ENCODE assay signal across 8 mouse cellular contexts in the genomic region with DNA sequence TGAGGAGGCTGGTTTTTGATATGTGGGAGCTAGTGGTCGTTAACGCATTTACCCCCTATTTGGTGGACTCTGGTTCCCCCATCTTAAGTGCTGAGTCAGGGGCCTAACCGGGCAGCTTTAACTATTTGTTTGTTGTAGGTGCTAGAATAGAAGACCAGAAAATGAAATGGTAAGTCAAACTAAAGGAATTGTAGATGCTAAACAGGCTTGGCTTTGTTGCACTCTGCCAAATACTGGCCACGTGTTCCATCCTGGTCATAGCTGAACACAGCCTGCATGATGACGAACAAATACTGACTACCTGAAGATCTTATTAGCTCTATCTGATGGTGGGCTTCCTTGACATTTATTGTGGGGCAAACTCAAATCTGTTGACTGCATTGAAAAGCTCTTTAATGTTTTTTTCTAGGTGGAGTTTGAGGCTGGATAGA. TPM values are rescaled to one million over a fixed set of nuclear protein-coding genes. Genes with fewer than 3 reads are reported as not detected.
DNase-seq lines count a peak whose midpoint lies in the region.

No protein-coding gene starts in this region.

- no peaks in the 10 kb centered on the region for H3K27me3 ChIP-seq in hindbrain, embryonic 10.5 days (ENCODE audit: insufficient read depth, poor library complexity, severe bottlenecking)

- WGBS in hindbrain, embryonic 10.5 days = under 1% methylated on average over 5 of the region's 5 CpGs

- peak overlapping the region; percentile 87 for H3K4me3 ChIP-seq in hindbrain, embryonic 10.5 days

- H3K4me1 ChIP-seq in hindbrain, embryonic 10.5 days (replicated peaks) = peaks cover 25% of the 10 kb centered on the region

- H3K9me3 ChIP-seq in hindbrain, embryonic 10.5 days = no peaks in the 10 kb centered on the region

- peaks cover 54% of the 10 kb centered on the region for H3K36me3 ChIP-seq in hindbrain, embryonic 10.5 days

- peak; percentile 27 for DNase-seq in cerebellum, adult 9-10 months
- no peak for DNase-seq in cerebellum, adult 8-10 months
- DNase-seq in thymus, postnatal 25 days = peak; percentile 15
- DNase-seq in thymus, postnatal 36 days = no peak
- DNase-seq in hindbrain, embryonic 10.5 days (ENCODE audit: low spot score) = peak; percentile 39
- peak; percentile 34 for DNase-seq in mesoderm, embryonic 11.5 days (ENCODE audit: low read depth, low spot score)
- no peak for DNase-seq in left cerebral cortex, adult 18-20 months (ENCODE audit: low spot score in 2 of 2)
- no peak for DNase-seq in left cerebral cortex, postnatal 36 days (ENCODE audit: low spot score in 2 of 2)

- intact Hi-C loops in left cerebral cortex, postnatal 36 days (cut with DNase I) = no loop called here

- peak overlapping the region; percentile 96 for H3K27ac ChIP-seq in hindbrain, embryonic 10.5 days

RNA-seq across cellular contexts. Expression of a gene that starts 1.8 kb away (rescaled TPM):
- polyA plus RNA-seq in hindbrain, embryonic 10.5 days (2016; fragmentation: Nextera tagmentation; extraction: Ambion mirVana) = 7.4 and 7.9 TPM in 2 replicates
- 10 to 100 TPM; 15.0 to 21.3 TPM for total RNA-seq in left cerebral cortex, adult 18-20 months (2021)
- total RNA-seq in left cerebral cortex, postnatal 36 days (2021) = 10 to 100 TPM; 17.9 to 19.4 TPM

RNA-seq across cellular contexts. Expression of a gene that starts 34.0 kb away (rescaled TPM):
- polyA plus RNA-seq in hindbrain, embryonic 10.5 days (2016; fragmentation: Nextera tagmentation; extraction: Ambion mirVana) = 48.2 and 65.0 TPM in 2 replicates
- total RNA-seq in left cerebral cortex, adult 18-20 months (2021) = 10 to 100 TPM; 20.0 to 20.4 TPM
- 10 to 100 TPM; 23.3 to 27.6 TPM for total RNA-seq in left cerebral cortex, postnatal 36 days (2021)

RNA-seq across cellular contexts. Expression of a gene that starts 34.1 kb away (rescaled TPM):
- 33.0 and 39.9 TPM in 2 replicates for polyA plus RNA-seq in hindbrain, embryonic 10.5 days (2016; fragmentation: Nextera tagmentation; extraction: Ambion mirVana)
- 1 to 10 TPM; 1.6 to 2.1 TPM for total RNA-seq in left cerebral cortex, adult 18-20 months (2021)
- 1 to 10 TPM; 1.1 to 1.8 TPM for total RNA-seq in left cerebral cortex, postnatal 36 days (2021)

RNA-seq across cellular contexts. Expression of a gene that starts 58.0 kb away (rescaled TPM):
- polyA plus RNA-seq in hindbrain, embryonic 10.5 days (2016; fragmentation: Nextera tagmentation; extraction: Ambion mirVana) = 1.4 and 1.9 TPM in 2 replicates
- under 1 TPM; 0.19 to 0.21 TPM for total RNA-seq in left cerebral cortex, adult 18-20 months (2021)
- total RNA-seq in left cerebral cortex, postnatal 36 days (2021) = under 1 TPM; 0.12 to 0.50 TPM

Comparison
In these comparisons a context has a peak if more than half of its experiments do, and no peak if none do; other contexts are left out.
1. DNase-seq: peak in cerebellum, adult 9-10 months (single experiment), thymus, postnatal 25 days (single experiment), hindbrain, embryonic 10.5 days (single experiment) and mesoderm, embryonic 11.5 days (single experiment); none in cerebellum, adult 8-10 months (single experiment), thymus, postnatal 36 days (0 of 2), left cerebral cortex, adult 18-20 months (0 of 2) and left cerebral cortex, postnatal 36 days (0 of 2).